Mouse (Mus musculus): ENCODE measurements at regions not wholly inside any gene's neighbourhood (a gene's known extent, or its start where the extent isn't known, plus 50 kb on each side); places are given as distances from the start of the nearest gene placed in this dataset.
A peak's percentile ranks its signal among the peaks of the same experiment; 100 is the strongest.

DNA sequence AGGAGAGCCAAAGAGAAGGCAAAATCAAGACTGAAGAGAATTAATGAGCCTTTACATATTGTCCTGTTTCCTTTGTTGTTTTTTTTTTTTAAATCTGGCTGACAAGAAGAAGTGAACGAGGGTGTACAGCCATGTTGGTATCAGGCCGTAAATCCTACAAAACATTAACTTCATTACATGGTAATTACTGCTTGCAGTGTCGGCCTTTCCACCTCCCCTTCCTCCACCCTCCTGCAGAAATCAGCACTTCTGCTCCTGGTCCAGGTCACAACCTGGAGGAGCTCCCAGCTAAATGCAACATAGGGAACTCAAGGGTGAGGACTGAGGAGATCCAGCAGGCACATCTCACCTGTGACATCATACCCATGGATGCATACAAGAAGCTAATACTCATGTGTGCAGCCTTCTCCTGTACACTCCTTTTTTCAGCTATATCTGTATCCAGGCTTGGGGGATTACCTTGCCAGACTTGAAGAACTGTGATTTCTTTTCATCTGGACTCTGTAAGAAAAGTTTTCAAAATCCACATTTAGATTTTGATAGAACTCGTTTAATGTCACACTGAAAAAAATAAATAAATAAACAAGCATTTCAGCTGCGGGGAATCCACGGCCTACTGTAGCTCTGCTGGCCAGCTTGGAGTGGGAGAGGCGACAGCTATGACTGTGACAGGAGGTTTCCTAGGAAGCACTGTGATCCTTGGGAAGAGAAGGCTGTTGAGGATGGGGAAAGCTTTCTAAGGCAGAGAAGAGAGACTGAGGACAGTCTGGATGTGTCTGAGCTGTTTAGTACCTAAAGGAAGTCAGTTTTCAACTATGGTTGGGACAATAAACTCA is 247.2 kb upstream of the Irx1 start:
- no peaks in the 10 kb centered on the region for H3K36me3 ChIP-seq (ENCODE audit: control insufficient read depth, insufficient read depth)

GRCm38 (mm10) chr13:72211716-72212115 is 248.2 kb upstream of the Irx1 start:
- H3K9me3 ChIP-seq (ENCODE audit: control insufficient read depth, low read length), result no peaks in the 10 kb centered on the region
- no peak overlapping the region for H3K4me2 ChIP-seq (ENCODE audit: low read length)
- ATAC-seq, result no peak
- H3K4me3 ChIP-seq (replicated peaks; ENCODE audit: low read length), result no peak overlapping the region
- H3K4me1 ChIP-seq (replicated peaks; ENCODE audit: control insufficient read depth, insufficient read depth, low read length), result no peaks in the 10 kb centered on the region
- WGBS, result 88% methylated on average over 4 of the region's 4 CpGs
- H3K27me3 ChIP-seq (replicated peaks; ENCODE audit: control insufficient read depth, insufficient read depth, low read length), result no peaks in the 10 kb centered on the region
- H3K9ac ChIP-seq (replicated peaks; ENCODE audit: low read depth, low read length), result no peak overlapping the region
- H3K27ac ChIP-seq (ENCODE audit: low read length), result no peak overlapping the region
- H3K36me3 ChIP-seq (ENCODE audit: control insufficient read depth, insufficient read depth), result no peaks in the 10 kb centered on the region

More for the DNA sequence above, 247.2 kb upstream of the Irx1 start:
- Histone ChIP-seq H3K9me3 (ENCODE audit: control insufficient read depth, low read length) (no peaks in the 10 kb centered on the region), H3K4me2 (ENCODE audit: low read length) (no peak overlapping the region), H3K27ac (ENCODE audit: low read length) (no peak overlapping the region), H3K4me1 (replicated peaks; ENCODE audit: control insufficient read depth, insufficient read depth, low read length) (no peaks in the 10 kb centered on the region), H3K9ac (replicated peaks; ENCODE audit: low read depth, low read length) (no peak overlapping the region), H3K27me3 (replicated peaks; ENCODE audit: control insufficient read depth, insufficient read depth, low read length) (no peaks in the 10 kb centered on the region), H3K4me3 (replicated peaks; ENCODE audit: low read length) (no peak overlapping the region)
- no peak for ATAC-seq
- whole genome bisulfite sequencing, result 61% methylated on average over 7 of the region's 7 CpGs

GRCm38 (mm10) chr13:72212747-72213146 is 249.2 kb upstream of the Irx1 start:
- Histone ChIP-seq H3K36me3 (ENCODE audit: control insufficient read depth, insufficient read depth) (no peaks in the 10 kb centered on the region), H3K4me2 (ENCODE audit: low read length) (no peak overlapping the region), H3K27me3 (replicated peaks; ENCODE audit: control insufficient read depth, insufficient read depth, low read length) (no peaks in the 10 kb centered on the region), H3K27ac (ENCODE audit: low read length) (no peak overlapping the region), H3K9ac (replicated peaks; ENCODE audit: low read depth, low read length) (no peak overlapping the region), H3K4me3 (replicated peaks; ENCODE audit: low read length) (no peak overlapping the region), H3K9me3 (ENCODE audit: control insufficient read depth, low read length) (no peaks in the 10 kb centered on the region), H3K4me1 (replicated peaks; ENCODE audit: control insufficient read depth, insufficient read depth, low read length) (no peaks in the 10 kb centered on the region)
- WGBS, result 83% methylated on average over 2 of the region's 2 CpGs
- no peak for ATAC-seq

DNA sequence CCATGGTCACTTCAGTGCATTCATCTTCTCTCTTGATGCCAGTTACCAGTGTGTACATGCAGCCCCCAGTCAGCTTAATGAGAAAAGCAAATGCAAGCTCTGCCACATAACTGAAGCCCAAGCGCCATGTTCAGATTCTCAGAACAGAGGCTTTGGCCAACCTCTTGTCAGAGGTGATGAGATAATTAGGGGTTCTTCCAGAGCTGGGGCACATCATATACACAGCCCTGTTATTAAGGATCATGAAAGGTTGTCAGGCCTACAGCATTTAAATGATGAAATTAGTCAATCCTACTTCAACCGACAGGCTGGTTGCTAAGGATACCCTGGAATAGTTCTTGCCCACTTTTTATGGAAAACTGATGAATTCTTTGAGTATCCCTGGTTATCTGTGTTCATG is 255.8 kb upstream of the Irx1 start:
- H3K9me3 ChIP-seq (ENCODE audit: control insufficient read depth, low read length), result no peaks in the 10 kb centered on the region
- H3K4me3 ChIP-seq (replicated peaks; ENCODE audit: low read length), result no peak overlapping the region
- no peak overlapping the region for H3K27ac ChIP-seq (ENCODE audit: low read length)
- no peaks in the 10 kb centered on the region for H3K4me1 ChIP-seq (replicated peaks; ENCODE audit: control insufficient read depth, insufficient read depth, low read length)
- ATAC-seq, result peak; percentile 91
- no peak overlapping the region for H3K4me2 ChIP-seq (ENCODE audit: low read length)
- H3K36me3 ChIP-seq (ENCODE audit: control insufficient read depth, insufficient read depth), result no peaks in the 10 kb centered on the region
- H3K9ac ChIP-seq (replicated peaks; ENCODE audit: low read depth, low read length), result no peak overlapping the region
- H3K27me3 ChIP-seq (replicated peaks; ENCODE audit: control insufficient read depth, insufficient read depth, low read length), result no peaks in the 10 kb centered on the region
- 63% methylated on average over 2 of the region's 2 CpGs for WGBS

DNA sequence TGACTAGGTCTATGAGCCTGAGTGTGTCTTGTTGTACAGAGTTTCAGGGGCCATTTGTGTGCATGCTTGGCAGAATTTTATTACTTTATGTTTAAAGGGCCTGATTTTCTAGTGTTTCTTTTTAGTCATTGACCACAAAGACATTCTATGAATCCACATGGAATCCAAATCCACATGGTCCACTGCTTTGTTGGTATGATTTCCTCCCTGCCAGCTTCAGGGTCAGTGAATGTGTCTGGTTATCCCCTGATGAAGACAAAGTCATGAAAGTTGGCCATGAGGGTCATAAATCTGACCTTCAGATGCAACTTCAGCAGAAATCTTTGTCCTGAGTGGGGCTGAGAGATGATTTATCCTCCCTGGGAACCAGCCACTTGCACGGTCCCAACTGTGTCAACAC is 263.6 kb upstream of the Irx1 start:
- Histone ChIP-seq H3K4me1 (replicated peaks; ENCODE audit: control insufficient read depth, insufficient read depth, low read length) (no peaks in the 10 kb centered on the region), H3K4me3 (replicated peaks; ENCODE audit: low read length) (no peak overlapping the region), H3K27ac (ENCODE audit: low read length) (no peak overlapping the region), H3K27me3 (replicated peaks; ENCODE audit: control insufficient read depth, insufficient read depth, low read length) (no peaks in the 10 kb centered on the region), H3K9ac (replicated peaks; ENCODE audit: low read depth, low read length) (no peak overlapping the region), H3K36me3 (ENCODE audit: control insufficient read depth, insufficient read depth) (no peaks in the 10 kb centered on the region), H3K4me2 (ENCODE audit: low read length) (no peak overlapping the region), H3K9me3 (ENCODE audit: control insufficient read depth, low read length) (no peaks in the 10 kb centered on the region)
- no peak for ATAC-seq
- 100% methylated on average over 1 of the region's 1 CpGs for WGBS

DNA sequence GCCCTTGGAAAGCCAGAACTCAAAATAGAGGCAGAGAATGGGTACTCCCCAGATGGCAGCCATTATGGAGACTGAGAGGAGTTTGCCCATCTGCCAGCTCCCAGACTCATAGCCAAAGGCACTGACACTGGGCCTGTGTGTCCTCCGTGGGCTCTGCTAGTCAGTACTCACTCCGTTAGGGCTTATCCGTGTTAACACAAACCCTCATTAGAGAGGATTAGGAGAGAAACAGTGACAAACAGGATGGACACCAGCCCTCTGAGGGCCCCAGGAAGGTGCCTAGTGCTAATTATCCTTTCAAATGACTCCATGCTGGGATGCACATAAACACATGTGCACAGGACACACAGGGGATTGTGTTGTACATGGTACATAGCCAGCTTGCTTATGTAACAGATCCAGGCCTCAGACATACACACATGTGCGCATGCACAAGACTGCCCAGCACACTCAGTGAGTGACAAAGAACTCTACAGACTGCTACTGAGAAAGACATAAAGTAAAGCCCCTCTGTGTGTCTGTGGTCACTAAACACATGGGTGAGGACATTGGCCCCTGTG is 267.6 kb upstream of the Irx1 start:
- Histone ChIP-seq H3K4me2 (ENCODE audit: low read length) (no peak overlapping the region), H3K9ac (replicated peaks; ENCODE audit: low read depth, low read length) (no peak overlapping the region), H3K27ac (ENCODE audit: low read length) (no peak overlapping the region), H3K9me3 (ENCODE audit: control insufficient read depth, low read length) (no peaks in the 10 kb centered on the region), H3K36me3 (ENCODE audit: control insufficient read depth, insufficient read depth) (no peaks in the 10 kb centered on the region), H3K4me3 (replicated peaks; ENCODE audit: low read length) (no peak overlapping the region), H3K4me1 (replicated peaks; ENCODE audit: control insufficient read depth, insufficient read depth, low read length) (no peaks in the 10 kb centered on the region), H3K27me3 (replicated peaks; ENCODE audit: control insufficient read depth, insufficient read depth, low read length) (no peaks in the 10 kb centered on the region)
- no peak for ATAC-seq
- WGBS, result 24% methylated on average over 4 of the region's 4 CpGs

DNA sequence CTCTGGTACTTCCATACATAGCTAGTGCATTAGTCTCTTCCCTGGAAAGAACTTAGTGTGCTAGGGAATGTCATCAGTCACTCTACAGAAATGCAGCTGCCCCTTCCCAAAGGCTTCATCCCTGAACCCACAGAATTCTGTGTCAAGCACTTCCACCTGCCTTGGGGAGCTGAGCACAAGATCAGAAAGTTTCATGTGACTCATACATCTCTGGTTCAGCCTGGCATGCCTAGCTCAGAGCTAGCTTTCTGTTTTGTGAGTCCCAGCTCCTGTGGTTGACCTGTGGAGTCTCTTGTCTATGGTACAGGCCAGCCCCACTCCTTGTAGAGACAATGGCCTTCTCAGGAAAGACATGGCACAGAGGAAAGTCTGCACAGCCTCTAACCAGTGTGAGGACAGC is 268.6 kb upstream of the Irx1 start:
- H3K9me3 ChIP-seq (ENCODE audit: control insufficient read depth, low read length), result no peaks in the 10 kb centered on the region
- H3K36me3 ChIP-seq (ENCODE audit: control insufficient read depth, insufficient read depth), result no peaks in the 10 kb centered on the region
- H3K4me3 ChIP-seq (replicated peaks; ENCODE audit: low read length), result no peak overlapping the region
- H3K9ac ChIP-seq (replicated peaks; ENCODE audit: low read depth, low read length), result no peak overlapping the region
- ATAC-seq, result no peak
- no peak overlapping the region for H3K27ac ChIP-seq (ENCODE audit: low read length)
- H3K4me2 ChIP-seq (ENCODE audit: low read length), result no peak overlapping the region
- no peaks in the 10 kb centered on the region for H3K27me3 ChIP-seq (replicated peaks; ENCODE audit: control insufficient read depth, insufficient read depth, low read length)
- no peaks in the 10 kb centered on the region for H3K4me1 ChIP-seq (replicated peaks; ENCODE audit: control insufficient read depth, insufficient read depth, low read length)

- Histone ChIP-seq H3K9ac (replicated peaks; ENCODE audit: low read depth, low read length) (no peak overlapping the region), H3K27me3 (replicated peaks; ENCODE audit: control insufficient read depth, insufficient read depth, low read length) (no peaks in the 10 kb centered on the region; the same call in 1 of the 2 replicates), H3K4me1 (replicated peaks; ENCODE audit: control insufficient read depth, insufficient read depth, low read length) (no peaks in the 10 kb centered on the region), H3K4me2 (ENCODE audit: low read length) (no peak overlapping the region), H3K27ac (ENCODE audit: low read length) (no peak overlapping the region), H3K36me3 (ENCODE audit: control insufficient read depth, insufficient read depth) (no peaks in the 10 kb centered on the region), H3K4me3 (replicated peaks; ENCODE audit: low read length) (no peak overlapping the region), H3K9me3 (ENCODE audit: control insufficient read depth, low read length) (no peaks in the 10 kb centered on the region)
- 79% methylated on average over 3 of the region's 3 CpGs for WGBS
- ATAC-seq, result no peak
These were observed 278.4 kb upstream of the Irx1 start for GRCm38 (mm10) chr13:72241919-72242318.

- H3K27ac ChIP-seq (ENCODE audit: low read length), result no peak overlapping the region
- H3K9ac ChIP-seq (replicated peaks; ENCODE audit: low read depth, low read length), result no peak overlapping the region
- H3K4me2 ChIP-seq (ENCODE audit: low read length), result no peak overlapping the region
- H3K36me3 ChIP-seq (ENCODE audit: control insufficient read depth, insufficient read depth), result no peaks in the 10 kb centered on the region
- H3K27me3 ChIP-seq (replicated peaks; ENCODE audit: control insufficient read depth, insufficient read depth, low read length), result no peaks in the 10 kb centered on the region
- no peak overlapping the region for H3K4me3 ChIP-seq (replicated peaks; ENCODE audit: low read length)
- ATAC-seq, result no peak
- no peaks in the 10 kb centered on the region for H3K4me1 ChIP-seq (replicated peaks; ENCODE audit: control insufficient read depth, insufficient read depth, low read length)
- H3K9me3 ChIP-seq (ENCODE audit: control insufficient read depth, low read length), result peaks cover 4% of the 10 kb centered on the region; the same call in 1 of the 2 replicates
These were observed 286.9 kb upstream of the Irx1 start for GRCm38 (mm10) chr13:72250419-72250818.

Measured in forebrain, embryonic 16.5 days (tissue).